27 mouse cellular contexts compared by ENCODE assay signal in the genomic region with DNA sequence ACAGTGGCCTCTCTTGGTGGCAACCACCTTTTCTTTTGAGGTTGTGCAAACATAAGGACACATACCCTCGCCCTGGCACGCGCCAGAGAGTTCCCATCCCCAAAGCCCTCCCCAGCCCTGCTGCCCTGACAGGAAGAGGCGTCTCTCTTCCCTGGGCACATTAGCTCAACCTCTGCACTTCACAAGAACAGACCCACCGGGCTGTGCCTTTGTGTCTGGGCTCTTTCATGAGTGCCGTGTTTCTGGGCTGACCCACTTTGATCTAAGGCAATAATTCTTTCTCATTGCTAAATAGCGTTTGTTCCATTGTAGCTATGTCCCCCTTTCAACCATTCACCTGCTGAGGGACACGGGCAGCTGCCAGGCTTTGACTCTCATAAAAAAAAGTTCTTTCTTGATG. TPM values are rescaled to one million over a fixed set of nuclear protein-coding genes. Genes with fewer than 3 reads are reported as not detected.
"Had no signal": no experiment of that assay in that cellular context is flagged by ENCODE, and none has a peak within 500 bp of the region (broad histone marks: within the 10 kb centered on the region; RNA-seq: fewer than 3 reads in every experiment).

No protein-coding gene starts in this region.

- H3K4me1 ChIP-seq: heart, embryonic 13.5 days; heart, embryonic 15.5 days; hindbrain, embryonic 13.5 days; hindbrain, embryonic 15.5 days; kidney, embryonic 15.5 days; limb, embryonic 10.5 days; limb, embryonic 12.5 days; liver, embryonic 13.5 days had no signal

- H3K36me3 ChIP-seq: heart, embryonic 13.5 days; heart, embryonic 15.5 days; hindbrain, embryonic 13.5 days; hindbrain, embryonic 15.5 days; kidney, embryonic 15.5 days; limb, embryonic 10.5 days; limb, embryonic 12.5 days; liver, embryonic 13.5 days had no signal

- H3K9me3 ChIP-seq: heart, embryonic 13.5 days; heart, embryonic 15.5 days; hindbrain, embryonic 13.5 days; hindbrain, embryonic 15.5 days; kidney, embryonic 15.5 days; limb, embryonic 10.5 days; limb, embryonic 12.5 days; liver, embryonic 13.5 days had no signal

- H3K4me2 ChIP-seq: heart, embryonic 11.5 days; heart, embryonic 13.5 days; heart, embryonic 15.5 days; hindbrain, embryonic 13.5 days; hindbrain, embryonic 15.5 days; kidney, embryonic 15.5 days; limb, embryonic 12.5 days; liver, embryonic 11.5 days; liver, embryonic 13.5 days had no signal

- DNase-seq: gastrocnemius, postnatal 14 days; gastrocnemius, postnatal 36 days; heart, adult 2 months; heart, postnatal 14 days; heart, postnatal 36 days; kidney, adult 11 months; kidney, adult 2 months; kidney, adult 9 months; kidney, postnatal 25 days; kidney, postnatal 4 days; liver; liver, embryonic 13.5 days had no signal

- H3K4me3 ChIP-seq: heart, adult 2 months; heart, embryonic 13.5 days; heart, embryonic 15.5 days; hindbrain, embryonic 13.5 days; hindbrain, embryonic 15.5 days; kidney, embryonic 15.5 days; layer of hippocampus, adult 2 months; left cerebral cortex, adult 2 months; limb, embryonic 10.5 days; limb, embryonic 12.5 days; liver, embryonic 13.5 days had no signal

- H3K9ac ChIP-seq: heart, embryonic 13.5 days; heart, embryonic 15.5 days; hindbrain, embryonic 13.5 days; hindbrain, embryonic 15.5 days; kidney, embryonic 15.5 days; limb, embryonic 12.5 days; liver, embryonic 13.5 days had no signal

- ATAC-seq: hindbrain, postnatal 0 days; intestine, embryonic 16.5 days had no signal

- H3K27ac ChIP-seq: heart, adult 2 months; heart, embryonic 13.5 days; heart, embryonic 15.5 days; hindbrain, embryonic 13.5 days; hindbrain, embryonic 15.5 days; hindbrain, postnatal 0 days; kidney, embryonic 15.5 days; kidney, postnatal 0 days; layer of hippocampus, adult 2 months; left cerebral cortex, adult 2 months; limb, embryonic 10.5 days; limb, embryonic 12.5 days; liver, embryonic 13.5 days had no signal

RNA-seq across cellular contexts. Expression of a gene that starts 7.8 kb away (rescaled TPM):
- polyA plus RNA-seq: heart, embryonic 13.5 days; heart, embryonic 15.5 days; heart, postnatal 0 days; liver, embryonic 13.5 days had no signal
